Mouse (Mus musculus): ENCODE results near the gene Gm42906. TPM values are rescaled to one million over a fixed set of nuclear protein-coding genes. Genes with fewer than 3 reads are reported as not detected.
A peak's percentile ranks its signal among the peaks of the same experiment; 100 is the strongest.

Gm42906 gene
- polyA plus RNA-seq, 1 experiment from 2014 or later, result not detected

- Histone ChIP-seq H3K4me3 (no peak overlapping the region), H3K9me3 (no peaks in the 10 kb centered on the region), H3K9ac (no peak overlapping the region), H3K36me3 (no peaks in the 10 kb centered on the region), H3K27me3 (no peaks in the 10 kb centered on the region), H3K27ac (no peak overlapping the region), H3K4me2 (no peak overlapping the region), H3K4me1 (peaks cover 24% of the 10 kb centered on the region)
- no peak for ATAC-seq (ENCODE audit: borderline replicate concordance, extremely low read depth, low FRiP score, low TSS enrichment)
- 82% methylated on average over 9 of the region's 9 CpGs for WGBS
Observed at GRCm38 (mm10) chr5:151151549-151151948, 276.4 kb downstream of the Gm42906 start.

GRCm38 (mm10) chr5:151149509-151149908 lies 278.5 kb downstream of the Gm42906 start:
- Histone ChIP-seq H3K27ac (no peak overlapping the region), H3K4me2 (no peak overlapping the region), H3K27me3 (no peaks in the 10 kb centered on the region), H3K36me3 (no peaks in the 10 kb centered on the region), H3K9me3 (no peaks in the 10 kb centered on the region), H3K4me3 (no peak overlapping the region), H3K9ac (no peak overlapping the region), H3K4me1 (peaks cover 9% of the 10 kb centered on the region)
- no peak for ATAC-seq (ENCODE audit: borderline replicate concordance, extremely low read depth, low FRiP score, low TSS enrichment)
- WGBS, result 38% methylated on average over 8 of the region's 8 CpGs

GRCm38 (mm10) chr5:151148079-151148478 lies 279.9 kb downstream of the Gm42906 start:
- H3K4me1 ChIP-seq, result peaks cover 20% of the 10 kb centered on the region
- no peak overlapping the region for H3K9ac ChIP-seq
- no peak overlapping the region for H3K4me3 ChIP-seq
- H3K27me3 ChIP-seq, result no peaks in the 10 kb centered on the region
- H3K9me3 ChIP-seq, result no peaks in the 10 kb centered on the region
- H3K4me2 ChIP-seq, result no peak overlapping the region
- 84% methylated on average over 4 of the region's 4 CpGs for WGBS
- H3K27ac ChIP-seq, result no peak overlapping the region
- ATAC-seq (ENCODE audit: borderline replicate concordance, extremely low read depth, low FRiP score, low TSS enrichment), result no peak
- H3K36me3 ChIP-seq, result no peaks in the 10 kb centered on the region

- ATAC-seq (ENCODE audit: borderline replicate concordance, extremely low read depth, low FRiP score, low TSS enrichment), result no peak
- Histone ChIP-seq H3K36me3 (no peaks in the 10 kb centered on the region), H3K27ac (no peak overlapping the region), H3K4me1 (peaks cover 36% of the 10 kb centered on the region), H3K9me3 (no peaks in the 10 kb centered on the region), H3K9ac (no peak overlapping the region), H3K4me2 (no peak overlapping the region), H3K4me3 (no peak overlapping the region), H3K27me3 (no peaks in the 10 kb centered on the region)
- 50% methylated on average over 5 of the region's 5 CpGs for WGBS
Observed at GRCm38 (mm10) chr5:151145807-151146206, 282.2 kb downstream of the Gm42906 start.

- Histone ChIP-seq H3K36me3 (no peaks in the 10 kb centered on the region), H3K9me3 (no peaks in the 10 kb centered on the region), H3K4me1 (peaks cover 36% of the 10 kb centered on the region), H3K27ac (peak overlapping the region; percentile 89), H3K27me3 (no peaks in the 10 kb centered on the region), H3K4me2 (no peak overlapping the region), H3K4me3 (no peak overlapping the region), H3K9ac (no peak overlapping the region)
- WGBS, result 42% methylated on average over 5 of the region's 5 CpGs
- no peak for ATAC-seq (ENCODE audit: borderline replicate concordance, extremely low read depth, low FRiP score, low TSS enrichment)
Observed at GRCm38 (mm10) chr5:151143955-151144354, 284.0 kb downstream of the Gm42906 start.

GRCm38 (mm10) chr5:151142671-151143601 lies 285.0 kb downstream of the Gm42906 start:
- Histone ChIP-seq H3K4me2 (peak overlapping the region; percentile 12; the same call in 1 of the 2 replicates), H3K27me3 (no peaks in the 10 kb centered on the region), H3K4me3 (no peak overlapping the region), H3K9ac (no peak overlapping the region), H3K4me1 (peaks cover 40% of the 10 kb centered on the region), H3K9me3 (no peaks in the 10 kb centered on the region), H3K27ac (peak overlapping the region; percentile 89), H3K36me3 (no peaks in the 10 kb centered on the region)
- ATAC-seq (ENCODE audit: borderline replicate concordance, extremely low read depth, low FRiP score, low TSS enrichment), result peak; percentile 91
- 11% methylated on average over 11 of the region's 11 CpGs for WGBS

- H3K27ac ChIP-seq, result peak overlapping the region; percentile 89
- H3K9me3 ChIP-seq, result no peaks in the 10 kb centered on the region
- no peaks in the 10 kb centered on the region for H3K36me3 ChIP-seq
- peak overlapping the region; percentile 1; the same call in 1 of the 2 replicates for H3K4me2 ChIP-seq
- no peak overlapping the region for H3K4me3 ChIP-seq
- no peaks in the 10 kb centered on the region for H3K27me3 ChIP-seq
- 28% methylated on average over 5 of the region's 5 CpGs for WGBS
- peak; percentile 47; the same call in 1 of the 2 replicates for ATAC-seq (ENCODE audit: borderline replicate concordance, extremely low read depth, low FRiP score, low TSS enrichment)
- no peak overlapping the region for H3K9ac ChIP-seq
- peaks cover 41% of the 10 kb centered on the region for H3K4me1 ChIP-seq
Observed at GRCm38 (mm10) chr5:151142241-151142640, 285.7 kb downstream of the Gm42906 start.

DNA sequence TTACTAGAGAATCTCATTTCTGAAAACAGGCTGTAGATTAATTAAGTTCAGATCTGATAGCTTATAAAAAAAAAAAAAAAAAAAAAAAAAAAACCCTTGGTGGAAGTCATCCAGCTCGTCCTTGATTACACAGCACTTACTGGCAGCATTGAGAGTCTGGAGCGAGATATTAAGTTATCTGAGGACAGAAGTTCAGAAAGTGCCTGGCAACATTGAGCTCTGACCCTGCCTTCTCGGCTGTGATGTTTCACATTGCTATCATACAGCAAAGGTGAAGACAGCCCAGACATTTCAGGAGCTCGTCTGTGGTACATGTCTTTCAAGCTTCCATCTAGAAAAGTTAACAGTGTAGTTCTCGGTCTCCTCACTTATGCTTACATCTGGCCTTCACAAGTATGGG lies 290.1 kb downstream of the Gm42906 start:
- Histone ChIP-seq H3K36me3 (no peaks in the 10 kb centered on the region), H3K27me3 (no peaks in the 10 kb centered on the region), H3K9me3 (no peaks in the 10 kb centered on the region), H3K4me3 (no peak overlapping the region), H3K27ac (no peak overlapping the region), H3K4me1 (peaks cover 37% of the 10 kb centered on the region), H3K4me2 (no peak overlapping the region), H3K9ac (no peak overlapping the region)
- ATAC-seq (ENCODE audit: borderline replicate concordance, extremely low read depth, low FRiP score, low TSS enrichment), result no peak
- 51% methylated on average over 5 of the region's 5 CpGs for WGBS

DNA sequence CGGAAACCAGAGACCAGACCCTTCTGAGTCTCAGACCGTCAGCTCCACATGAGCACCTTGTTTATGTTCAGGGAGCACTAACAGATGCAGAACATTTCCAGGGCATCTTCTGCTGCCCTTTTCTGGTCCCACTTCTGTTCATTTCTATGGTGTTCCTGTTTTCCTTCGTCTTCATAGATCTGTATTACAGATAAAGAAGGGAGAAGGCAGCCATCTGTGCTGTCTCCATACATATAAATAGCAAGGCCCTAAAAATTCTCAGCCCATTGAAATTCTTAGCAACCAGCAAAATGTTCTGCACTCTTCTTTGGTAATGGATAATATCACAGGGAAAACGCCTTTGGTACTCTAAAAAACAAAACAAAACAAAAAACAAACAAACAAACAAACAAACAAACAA lies 290.7 kb downstream of the Gm42906 start:
- Histone ChIP-seq H3K27me3 (no peaks in the 10 kb centered on the region), H3K4me2 (no peak overlapping the region), H3K9ac (no peak overlapping the region), H3K36me3 (no peaks in the 10 kb centered on the region), H3K27ac (no peak overlapping the region), H3K4me3 (no peak overlapping the region), H3K9me3 (no peaks in the 10 kb centered on the region), H3K4me1 (peaks cover 32% of the 10 kb centered on the region)
- ATAC-seq (ENCODE audit: borderline replicate concordance, extremely low read depth, low FRiP score, low TSS enrichment), result no peak
- 80% methylated on average over 4 of the region's 4 CpGs for WGBS

GRCm38 (mm10) chr5:151135965-151136364 lies 292.0 kb downstream of the Gm42906 start:
- Histone ChIP-seq H3K4me3 (no peak overlapping the region), H3K4me1 (peaks cover 32% of the 10 kb centered on the region), H3K9me3 (no peaks in the 10 kb centered on the region), H3K27me3 (no peaks in the 10 kb centered on the region), H3K4me2 (no peak overlapping the region), H3K27ac (peak overlapping the region; percentile 78), H3K9ac (no peak overlapping the region), H3K36me3 (no peaks in the 10 kb centered on the region)
- ATAC-seq (ENCODE audit: borderline replicate concordance, extremely low read depth, low FRiP score, low TSS enrichment), result peak; percentile 39; the same call in 1 of the 2 replicates
- WGBS, result 38% methylated on average over 6 of the region's 6 CpGs

DNA sequence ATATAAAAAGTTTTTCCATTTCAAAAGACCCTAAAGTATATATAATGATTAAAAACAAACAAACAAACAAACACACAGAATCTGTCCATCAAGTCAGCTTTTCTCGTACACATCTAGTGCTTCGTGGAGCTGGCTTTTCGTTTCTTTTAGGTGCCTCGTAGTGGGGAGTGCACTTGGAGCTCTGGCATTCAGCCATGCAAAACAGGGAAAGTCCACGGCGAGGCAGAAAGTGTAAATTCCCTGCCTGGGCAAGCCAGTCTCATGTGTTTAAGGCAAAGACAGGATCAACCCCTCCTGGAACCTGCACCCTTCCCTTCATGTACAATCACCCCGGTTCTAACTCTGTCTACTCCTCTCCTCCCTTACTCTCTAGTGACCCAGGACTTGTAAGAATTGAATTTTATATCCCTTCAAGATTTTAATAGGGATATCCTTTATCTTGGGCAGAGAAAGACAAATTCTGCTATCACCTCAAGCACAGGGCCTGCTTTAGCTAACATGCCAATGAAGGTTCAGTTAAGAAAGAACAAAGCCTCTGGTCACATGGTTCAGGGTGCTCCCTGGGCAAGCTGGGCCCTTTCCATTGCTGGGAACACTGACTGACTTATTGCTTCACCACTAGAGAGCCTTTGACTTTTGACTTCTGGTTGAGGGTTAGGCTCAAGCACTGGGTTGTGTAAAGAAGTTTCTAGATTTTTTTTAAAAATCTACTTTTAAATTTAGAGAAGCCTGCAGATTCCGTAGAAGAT lies 292.7 kb downstream of the Gm42906 start:
- 36% methylated on average over 8 of the region's 8 CpGs for WGBS
- peaks cover 32% of the 10 kb centered on the region for H3K4me1 ChIP-seq
- H3K27ac ChIP-seq, result peak overlapping the region; percentile 78
- no peaks in the 10 kb centered on the region for H3K27me3 ChIP-seq
- H3K9me3 ChIP-seq, result no peaks in the 10 kb centered on the region
- H3K4me2 ChIP-seq, result no peak overlapping the region
- H3K4me3 ChIP-seq, result no peak overlapping the region
- H3K9ac ChIP-seq, result no peak overlapping the region
- ATAC-seq (ENCODE audit: borderline replicate concordance, extremely low read depth, low FRiP score, low TSS enrichment), result peak; percentile 43; the same call in 1 of the 2 replicates
- H3K36me3 ChIP-seq, result no peaks in the 10 kb centered on the region

DNA sequence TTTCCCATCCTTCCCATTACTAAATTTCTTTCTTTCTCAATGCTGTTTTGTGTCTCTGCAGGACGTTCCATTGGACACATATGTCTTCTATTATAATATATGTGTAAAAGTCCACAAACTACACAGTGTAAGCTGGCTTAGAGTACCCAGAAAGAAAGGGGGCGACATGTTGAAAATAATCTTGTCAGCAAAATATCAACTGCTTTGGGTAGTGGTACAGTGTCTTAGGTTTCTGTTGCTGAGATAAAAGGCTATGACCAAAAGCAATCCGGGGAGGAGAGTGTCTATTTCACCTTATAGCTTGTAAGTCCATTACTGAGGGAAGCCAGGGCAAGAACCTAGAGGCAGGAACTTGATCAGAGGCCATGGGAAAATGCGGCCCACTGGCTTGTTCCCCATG lies 293.8 kb downstream of the Gm42906 start:
- no peaks in the 10 kb centered on the region for H3K36me3 ChIP-seq
- H3K4me1 ChIP-seq, result peaks cover 40% of the 10 kb centered on the region
- no peak overlapping the region for H3K4me2 ChIP-seq
- H3K4me3 ChIP-seq, result no peak overlapping the region
- WGBS, result 93% methylated on average over 4 of the region's 4 CpGs
- no peak overlapping the region for H3K27ac ChIP-seq
- H3K9ac ChIP-seq, result no peak overlapping the region
- no peaks in the 10 kb centered on the region for H3K9me3 ChIP-seq
- no peaks in the 10 kb centered on the region for H3K27me3 ChIP-seq
- no peak for ATAC-seq (ENCODE audit: borderline replicate concordance, extremely low read depth, low FRiP score, low TSS enrichment)

Data from lung, embryonic 15.5 days (tissue).